Mouse (Mus musculus) c-Kit-negative CD71-positive TER-119-positive erythroid progenitor cells, embryonic 14.5 days (primary cell): Measurements from ENCODE around the gene Rhot2.
"Not testable (repeated sequence)": the region's sequence is repeated elsewhere in the genome, so short reads cannot be mapped to it uniquely, and the experiment has no call there.

Experiments
- DNase-seq: peaks from one replicate; pipeline ENCODE4 v3.0.0-alpha.2; 2013; ENCODE audit warnings: low read depth, low spot score

Rhot2 gene

DNA sequence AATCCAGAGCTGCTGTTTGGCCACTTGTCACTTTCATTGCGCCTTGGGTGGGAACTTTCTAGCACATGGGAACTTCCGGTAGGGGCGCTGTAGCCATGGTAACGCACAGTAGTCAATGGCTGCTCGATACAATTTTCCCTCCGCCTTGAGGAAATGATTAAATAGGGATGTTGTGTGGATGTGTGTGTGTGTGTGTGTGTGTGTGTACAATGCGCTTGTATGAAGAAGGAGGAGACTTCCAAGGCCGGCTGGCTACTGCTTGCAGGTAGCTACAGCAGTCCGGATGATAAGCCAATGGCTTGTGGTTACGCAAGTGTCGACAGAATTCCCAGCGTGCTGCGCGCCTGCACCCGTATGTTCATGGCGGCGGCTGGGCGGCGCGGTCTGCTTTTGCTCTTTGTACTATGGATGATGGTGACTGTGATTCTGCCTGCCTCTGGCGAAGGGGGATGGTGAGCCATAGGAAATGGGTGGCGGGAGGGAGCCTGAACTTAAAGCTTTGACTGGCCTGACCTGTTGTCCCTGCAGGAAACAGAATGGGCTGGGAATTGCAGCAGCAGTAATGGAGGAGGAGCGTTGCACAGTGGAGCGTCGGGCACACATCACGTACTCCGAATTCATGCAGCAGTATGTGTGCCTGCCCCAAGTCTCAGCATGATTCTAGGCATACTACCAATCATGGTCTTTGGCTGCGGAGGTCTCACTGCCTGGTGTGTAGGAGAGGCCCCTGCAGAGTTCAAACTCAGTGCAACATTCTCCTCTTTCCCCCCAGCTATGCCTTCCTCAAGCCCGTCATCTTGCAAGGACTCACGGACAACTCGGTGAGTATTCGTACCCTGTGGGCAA is 15.7 kb downstream of the Rhot2 start, which contains the start of gene Jmjd8:
Gene Jmjd8, plus strand, starts transcription at position 156 of the 846 bp plus-strand sequence.
- peak; percentile 48 for DNase-seq

- no peak for DNase-seq
These were observed 16.4 kb downstream of the Rhot2 start for GRCm38 (mm10) chr17:25828223-25828594.

DNA sequence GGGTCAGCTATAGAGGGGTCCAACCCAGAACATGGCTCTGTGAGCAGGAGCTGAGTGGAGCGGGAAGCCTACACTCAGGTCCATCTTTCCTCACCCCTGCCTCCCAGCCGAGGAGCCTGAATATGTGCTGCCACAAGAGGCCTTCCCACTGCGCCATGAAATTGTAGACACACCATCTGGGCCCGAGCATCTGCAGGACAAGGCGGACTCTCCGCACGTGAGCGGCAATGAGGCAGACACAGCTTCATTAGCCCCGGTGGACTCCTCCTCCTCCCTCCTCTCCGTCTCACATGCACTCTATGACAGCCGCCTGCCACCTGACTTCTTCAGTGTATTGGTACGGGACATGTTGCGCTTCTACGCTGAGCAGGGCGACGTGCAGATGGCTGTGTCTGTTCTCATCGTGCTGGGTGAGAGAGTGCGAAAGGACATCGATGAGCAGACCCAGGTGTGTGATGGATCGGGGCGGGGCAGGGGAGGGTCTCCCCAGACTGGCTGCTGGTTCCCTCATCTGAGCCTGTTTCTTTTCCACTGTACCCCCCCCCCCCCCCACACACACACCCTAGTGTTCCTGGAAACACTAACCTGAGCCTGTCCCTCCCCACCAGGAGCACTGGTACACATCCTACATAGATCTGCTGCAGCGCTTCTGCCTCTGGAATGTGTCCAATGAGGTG is 17.0 kb downstream of the Rhot2 start:
- no peak for DNase-seq

DNA sequence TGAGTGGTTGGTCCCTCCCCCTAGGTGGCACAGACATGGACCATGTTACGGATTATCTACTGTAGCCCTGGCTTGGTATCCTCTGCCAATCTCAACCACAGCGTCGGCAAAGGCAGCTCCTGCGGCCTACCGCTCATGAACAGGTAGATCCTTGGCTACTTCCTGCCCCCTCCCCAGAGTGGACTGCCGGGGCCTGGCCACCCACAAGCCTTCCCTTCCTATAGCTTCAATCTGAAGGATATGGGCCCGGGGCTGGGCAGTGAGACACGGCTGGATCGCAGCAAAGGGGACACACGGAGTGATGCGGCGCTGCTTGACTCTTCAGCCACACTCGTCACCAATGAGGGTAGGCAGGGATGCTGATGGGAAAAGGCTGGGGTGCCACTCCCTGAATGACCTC is 17.6 kb downstream of the Rhot2 start:
- DNase-seq = no peak

DNA sequence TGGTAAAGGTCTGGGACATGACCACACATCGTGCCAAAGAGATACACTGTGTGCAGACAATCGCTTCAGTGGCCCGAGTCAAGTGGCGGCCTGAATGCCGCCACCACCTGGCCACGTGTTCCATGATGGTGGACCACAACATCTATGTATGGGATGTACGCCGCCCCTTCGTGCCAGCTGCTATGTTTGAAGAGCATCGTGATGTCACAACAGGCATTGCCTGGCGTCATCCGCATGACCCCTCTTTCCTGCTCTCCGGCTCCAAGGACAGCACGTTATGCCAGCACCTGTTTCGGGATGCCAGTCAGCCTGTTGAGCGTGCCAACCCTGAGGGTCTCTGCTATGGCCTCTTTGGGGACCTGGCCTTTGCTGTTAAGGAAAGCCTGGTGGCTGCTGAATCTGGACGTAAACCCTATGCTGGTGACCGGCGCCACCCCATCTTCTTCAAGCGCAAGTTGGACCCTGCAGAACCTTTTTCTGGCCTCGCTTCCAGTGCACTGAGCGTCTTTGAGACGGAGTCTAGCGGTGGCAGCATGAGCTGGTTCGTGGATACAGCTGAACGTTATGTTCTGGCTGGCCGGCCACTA is 18.6 kb downstream of the Rhot2 start:
- no peak for DNase-seq

GRCm38 (mm10) chr17:25825311-25825710 is 19.3 kb downstream of the Rhot2 start:
- DNase-seq = no peak

GRCm38 (mm10) chr17:25824362-25825142 is 20.1 kb downstream of the Rhot2 start:
- no peak for DNase-seq

GRCm38 (mm10) chr17:25823452-25823851 is 21.2 kb downstream of the Rhot2 start, which contains the start of gene Wdr24:
Wdr24 (plus strand) TSS chr17:25823627.
- DNase-seq = peak; percentile 78

DNA sequence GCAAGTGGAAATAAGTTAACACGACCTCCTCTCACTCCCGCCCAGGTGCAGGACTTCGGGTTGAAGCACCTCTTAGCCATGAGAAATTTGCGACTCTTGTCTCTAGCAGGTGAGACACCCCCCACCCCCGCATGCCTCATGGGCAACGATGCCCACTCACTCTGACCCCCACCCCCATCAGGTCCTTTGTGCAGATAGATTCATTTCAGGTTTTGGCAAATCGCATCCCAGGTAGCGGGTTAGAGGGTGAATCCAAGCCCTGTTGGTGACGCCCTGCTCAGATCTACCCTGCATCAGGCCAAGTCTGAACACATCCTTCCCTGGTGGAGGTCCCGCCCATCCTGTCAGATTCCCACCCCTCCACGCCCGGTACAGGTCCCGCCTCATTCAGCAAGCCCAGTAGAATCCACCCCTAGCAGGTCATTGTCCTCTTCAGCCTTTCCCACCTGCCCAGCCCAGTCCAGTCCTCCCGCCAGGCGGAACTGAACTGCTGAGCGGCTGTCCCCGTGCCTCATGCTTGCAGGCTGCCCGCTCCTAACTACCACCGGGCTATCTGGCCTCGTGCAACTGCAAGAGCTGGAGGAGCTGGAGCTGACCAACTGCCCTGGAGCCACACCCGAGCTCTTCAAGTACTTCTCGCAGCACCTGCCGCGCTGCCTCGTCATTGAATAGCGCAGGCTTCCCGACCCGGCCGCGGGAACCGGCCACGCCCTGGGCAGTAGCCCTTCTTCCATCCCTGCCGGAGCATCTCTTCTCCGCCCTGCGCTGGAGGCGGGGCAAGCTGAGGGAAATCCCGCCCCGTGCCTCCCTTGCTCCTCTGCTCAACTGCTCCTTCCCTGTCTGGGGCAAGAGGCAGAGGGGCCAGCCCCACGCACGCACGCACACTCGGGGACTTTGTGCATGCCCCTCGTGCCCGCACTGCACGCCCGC is 25.5 kb downstream of the Rhot2 start:
- DNase-seq = no peak

DNA sequence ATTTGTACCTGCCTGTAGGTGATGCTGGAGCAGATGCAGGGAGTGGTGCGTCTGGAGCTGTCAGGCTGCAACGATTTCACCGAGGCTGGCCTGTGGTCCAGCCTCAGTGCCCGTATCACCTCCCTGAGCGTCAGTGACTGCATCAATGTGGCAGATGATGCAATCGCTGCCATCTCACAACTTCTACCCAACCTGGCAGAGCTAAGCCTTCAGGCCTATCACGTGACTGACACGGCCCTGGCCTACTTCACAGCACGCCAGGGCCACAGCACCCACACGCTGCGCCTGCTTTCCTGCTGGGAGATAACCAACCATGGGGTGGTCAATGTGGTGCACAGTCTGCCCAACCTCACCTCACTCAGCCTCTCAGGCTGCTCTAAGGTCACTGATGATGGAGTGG is 27.0 kb downstream of the Rhot2 start:
- DNase-seq = no peak

DNA sequence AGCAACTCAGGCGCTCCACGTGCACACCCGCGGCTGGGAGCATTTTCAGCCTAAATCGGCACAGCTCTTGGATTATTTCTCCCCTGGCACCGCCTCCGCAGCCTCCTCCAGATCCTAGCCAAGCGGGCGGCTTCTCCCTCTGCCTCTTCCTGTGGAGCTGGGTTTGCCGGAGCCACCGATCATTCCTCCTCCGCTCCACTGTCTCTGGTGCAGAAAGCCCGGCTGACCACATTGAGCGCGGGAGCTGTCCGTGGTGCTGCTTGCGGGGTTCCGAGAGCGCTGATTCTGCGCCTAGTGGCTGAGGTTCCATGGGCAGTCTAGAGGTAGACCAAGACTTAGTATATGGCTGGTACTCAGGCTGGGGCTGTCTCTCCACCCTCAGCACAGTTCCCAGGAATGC is 31.2 kb downstream of the Rhot2 start:
- DNase-seq = no peak

GRCm38 (mm10) chr17:25810890-25811289 is 33.8 kb downstream of the Rhot2 start:
- no peak for DNase-seq

DNA sequence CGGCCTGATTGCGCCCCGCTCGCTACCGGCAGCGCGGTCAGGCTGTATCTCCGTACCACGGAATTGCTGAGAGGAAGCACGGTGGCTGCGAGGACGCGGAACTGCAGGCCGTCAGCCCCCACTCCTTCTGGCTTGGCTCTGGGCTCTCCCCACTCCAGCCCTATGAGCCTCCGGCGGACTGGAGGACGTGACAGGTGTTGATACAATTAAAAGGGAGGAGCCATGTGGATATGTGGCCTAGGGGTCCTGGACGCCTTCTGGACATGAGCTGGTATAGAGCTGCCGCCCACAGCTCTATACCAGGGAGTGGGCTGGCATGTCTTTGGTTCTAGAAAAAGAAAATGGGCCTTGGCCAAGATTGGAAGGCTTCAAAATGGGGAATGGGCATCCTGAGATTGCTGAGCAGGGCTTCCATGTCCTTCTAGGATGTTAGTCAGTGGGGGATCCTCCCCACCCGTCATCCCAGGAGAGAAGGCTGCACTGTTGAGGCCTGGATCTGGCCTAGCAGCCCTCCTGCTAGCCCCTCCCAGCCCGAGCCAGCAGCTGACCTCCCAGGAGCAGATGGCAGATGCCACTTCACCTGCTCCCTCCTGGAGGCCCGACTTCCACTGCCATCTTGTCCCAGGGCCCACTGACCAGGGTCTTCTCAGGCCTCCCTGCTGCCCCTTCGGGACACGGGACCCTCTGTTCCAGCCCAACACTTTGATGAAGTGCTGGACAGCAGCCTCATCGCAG is 34.9 kb downstream of the Rhot2 start:
- no peak for DNase-seq

- no peak for DNase-seq
These were observed 35.7 kb downstream of the Rhot2 start, which contains the start of gene Fbxl16 for GRCm38 (mm10) chr17:25808789-25809605. Fbxl16 (plus strand) TSS chr17:25809085.

DNA sequence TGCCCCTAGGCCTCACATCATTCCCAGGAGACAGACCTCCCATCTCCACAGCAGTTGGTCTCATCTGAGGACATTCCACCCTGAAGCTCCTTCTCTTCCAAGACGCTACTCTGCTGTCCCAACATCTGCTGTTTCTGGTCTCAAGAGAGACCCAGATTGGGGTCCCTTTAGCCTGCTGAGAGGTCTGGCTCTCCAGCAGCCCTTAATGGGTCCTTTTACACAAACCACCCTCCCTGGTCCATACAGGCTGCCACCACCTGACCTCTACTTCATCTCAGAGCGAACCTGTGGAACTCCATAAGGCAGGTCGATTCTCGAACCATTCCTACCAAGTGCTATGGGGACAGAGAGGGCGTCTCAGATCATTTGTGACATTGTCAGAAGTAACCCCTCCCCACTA is 36.6 kb downstream of the Rhot2 start:
- no peak for DNase-seq

DNA sequence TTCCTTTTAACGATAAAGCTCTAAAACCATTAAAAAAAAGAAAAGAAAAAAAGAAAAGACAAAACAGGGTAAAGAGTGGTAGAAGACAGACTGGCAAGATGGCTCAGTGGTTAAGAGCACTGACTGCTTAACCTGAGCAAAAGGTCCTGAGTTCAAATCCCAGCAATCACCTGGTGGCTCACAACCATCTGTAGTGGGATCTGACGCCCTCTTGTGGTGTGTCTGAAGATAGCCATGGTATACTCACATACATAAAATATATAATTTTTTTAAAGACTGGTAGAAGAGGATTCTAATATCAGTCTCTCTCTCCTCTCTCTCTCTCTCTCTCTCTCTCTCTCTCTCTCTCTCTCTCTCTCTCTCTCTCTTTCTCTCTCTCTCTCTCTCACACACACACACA is 37.2 kb downstream of the Rhot2 start:
- not testable (repeated sequence) for DNase-seq

DNA sequence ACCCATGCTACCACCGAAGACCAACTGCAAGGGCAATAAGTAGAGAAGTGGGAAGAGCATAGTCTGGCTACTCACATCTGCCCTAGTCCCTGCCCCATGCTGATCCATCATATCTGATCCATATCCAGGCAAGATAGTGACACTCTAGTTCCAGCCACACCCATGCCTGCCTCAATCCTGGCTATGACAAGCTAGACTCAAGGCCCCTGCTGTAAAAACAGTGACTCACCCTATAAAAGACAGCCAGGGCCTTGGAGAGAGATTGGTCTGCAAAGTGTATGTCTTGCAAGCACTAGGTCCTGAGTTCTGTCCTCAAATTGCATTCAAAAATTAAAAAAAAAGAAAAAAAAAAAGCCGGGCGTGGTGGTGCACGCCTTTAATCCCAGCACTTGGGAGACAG is 38.1 kb downstream of the Rhot2 start:
- no peak for DNase-seq

- no peak for DNase-seq
These were observed 41.7 kb downstream of the Rhot2 start for GRCm38 (mm10) chr17:25802825-25803517.
